Mouse (Mus musculus) liver, embryonic 12.5 days (tissue): ENCODE data around the gene Usp6nl. TPM values are rescaled to one million over a fixed set of nuclear protein-coding genes. Genes with fewer than 3 reads are reported as not detected.
A peak's percentile ranks its signal among the peaks of the same experiment; 100 is the strongest.

Experiments used
- ATAC-seq: fragments of 200-750 bp; cut with Nextera tagmentation; 2 replicates; pipeline ENCODE4 v1.8.0; 2017; ENCODE audit warnings: moderate number of reproducible peaks, mild to moderate bottlenecking, moderate library complexity
- H3K27ac ChIP-seq: fragments of 300-500 bp; sonication (generic); 2 replicates; pipeline ENCODE4 v1.5.1; 2016; ENCODE audit warnings: mild to moderate bottlenecking
- H3K27me3 ChIP-seq: fragments of 300-500 bp; sonication (generic); replicated peaks from 2 replicates; pipeline ENCODE4 v1.6.1; 2016; ENCODE audit warnings: mild to moderate bottlenecking, moderate library complexity
- H3K36me3 ChIP-seq: fragments of 300-500 bp; sonication (generic); 2 replicates; pipeline ENCODE4 v1.6.1; 2016; ENCODE audit warnings: mild to moderate bottlenecking, moderate library complexity
- H3K4me1 ChIP-seq: fragments of 300-500 bp; sonication (generic); 2 replicates; pipeline ENCODE4 v1.6.1; 2016
- H3K4me2 ChIP-seq: fragments of 300-500 bp; sonication (generic); 2 replicates; pipeline ENCODE4 v1.6.1; 2016; ENCODE audit warnings: mild to moderate bottlenecking, moderate library complexity
- H3K4me3 ChIP-seq: fragments of 300-500 bp; sonication (generic); 2 replicates; pipeline ENCODE4 v1.5.1; 2016; ENCODE audit warnings: mild to moderate bottlenecking, moderate library complexity
- H3K9ac ChIP-seq: fragments of 300-500 bp; sonication (generic); 2 replicates; pipeline ENCODE4 v1.6.1; 2016; ENCODE audit warnings: mild to moderate bottlenecking, moderate library complexity
- H3K9me3 ChIP-seq: fragments of 300-500 bp; sonication (generic); replicated peaks from 2 replicates; pipeline ENCODE4 v1.6.1; 2016; ENCODE audit warnings: mild to moderate bottlenecking, moderate library complexity
- WGBS: fragments of 180-500 bp; shearing (Covaris S2); methylation state at CpG from one replicate; pipeline ENCODE4 v1.1.7; 2016; ENCODE audit not compliant: insufficient replicate concordance; 5-methylcytosine and 5-hydroxymethylcytosine counted together
- polyA plus RNA-seq: library from polyadenylated mRNA; unstranded; fragments of >200 nt; fragmentation: Nextera tagmentation; extraction: Ambion mirVana; gene quantifications from 2 replicates; pipeline ENCODE4 v1.2.1, GENCODE M21; 2016

Gene Usp6nl
- polyA plus RNA-seq, 1 experiment from 2014 or later: 7.9 TPM

DNA sequence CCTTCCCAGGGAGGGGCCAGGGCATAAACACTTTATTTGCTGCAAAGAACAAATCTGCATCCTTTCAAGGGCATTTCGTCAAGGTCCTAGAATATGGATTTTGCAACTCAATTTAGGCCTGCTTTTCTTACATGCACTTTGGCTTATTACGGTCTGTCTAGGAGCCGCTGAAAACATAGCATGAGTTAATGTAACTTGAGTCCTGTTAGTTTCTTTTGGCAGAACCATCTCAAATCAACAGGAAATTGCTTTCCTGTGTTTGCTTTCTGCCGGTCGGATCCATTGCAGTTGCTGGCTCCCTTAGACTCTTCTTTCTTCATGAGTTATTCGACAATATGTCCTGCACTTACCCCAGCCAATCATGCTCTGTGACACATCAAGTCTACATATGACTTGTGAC, 143.9 kb downstream of the Usp6nl start:
- Histone ChIP-seq H3K27me3 (peaks cover 6% of the 10 kb centered on the region), H3K9me3 (no peaks in the 10 kb centered on the region), H3K27ac (no peak overlapping the region), H3K4me1 (0 out of 2 replicates have a peak, but pooled peaks cover 3% of the 10 kb centered on the region), H3K9ac (no peak overlapping the region), H3K4me2 (no peak overlapping the region), H3K4me3 (no peak overlapping the region), H3K36me3 (no peaks in the 10 kb centered on the region)
- WGBS: 71% methylated on average over 6 of the region's 6 CpGs
- ATAC-seq: no peak

DNA sequence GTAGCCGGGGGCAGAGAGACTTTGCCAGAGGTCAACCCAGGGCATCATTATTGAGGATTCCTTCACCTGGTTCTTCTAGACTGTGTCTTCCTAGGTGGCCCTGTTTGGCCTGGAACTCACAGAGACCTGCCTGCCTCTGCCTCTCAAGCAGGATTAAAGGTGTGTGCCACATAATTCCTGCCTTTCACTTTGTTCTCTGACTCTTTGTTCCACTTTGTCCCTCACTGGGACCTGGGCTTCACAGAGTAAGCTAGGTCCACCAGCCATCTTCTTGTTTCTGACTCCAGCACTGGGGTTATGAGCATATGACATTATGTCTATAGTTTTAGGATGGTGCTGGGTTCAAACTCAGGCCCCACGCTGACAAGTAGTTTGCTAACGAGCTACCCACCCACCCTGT, 144.9 kb downstream of the Usp6nl start:
- Histone ChIP-seq H3K27ac (no peak overlapping the region), H3K9me3 (no peaks in the 10 kb centered on the region), H3K36me3 (no peaks in the 10 kb centered on the region), H3K4me3 (no peak overlapping the region), H3K27me3 (peaks cover 6% of the 10 kb centered on the region), H3K9ac (no peak overlapping the region), H3K4me2 (no peak overlapping the region), H3K4me1 (0 out of 2 replicates have a peak, but pooled peaks cover 3% of the 10 kb centered on the region)
- ATAC-seq: no peak
- 75% methylated on average over 3 of the region's 3 CpGs for WGBS

DNA sequence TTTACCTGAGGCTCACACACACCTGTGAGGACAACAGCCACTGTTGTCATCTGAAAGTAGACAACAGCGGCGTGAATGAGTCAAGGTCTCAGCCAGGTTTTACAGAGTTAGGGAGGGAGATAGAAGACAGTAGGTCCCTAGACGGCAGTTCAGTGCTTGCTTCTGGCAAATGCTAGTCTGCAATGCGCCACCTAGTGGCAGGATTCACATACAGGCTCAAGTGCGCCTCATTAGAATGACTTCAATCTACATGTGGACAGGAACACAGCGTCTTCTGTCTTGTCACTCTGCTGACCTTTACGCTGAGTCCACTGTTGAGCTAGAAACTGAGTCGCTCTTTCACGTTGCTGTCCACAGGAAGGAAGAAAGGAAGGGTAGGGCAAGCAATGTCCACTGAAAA, 146.7 kb downstream of the Usp6nl start:
- ATAC-seq: peak; percentile 36; the same call in 1 of the 2 replicates
- Histone ChIP-seq H3K36me3 (no peaks in the 10 kb centered on the region), H3K4me2 (no peak overlapping the region), H3K4me3 (no peak overlapping the region), H3K27me3 (peaks cover 6% of the 10 kb centered on the region), H3K9ac (no peak overlapping the region), H3K4me1 (0 out of 2 replicates have a peak, but pooled peaks cover 3% of the 10 kb centered on the region), H3K27ac (no peak overlapping the region), H3K9me3 (no peaks in the 10 kb centered on the region)
- WGBS: 16% methylated on average over 9 of the region's 9 CpGs

DNA sequence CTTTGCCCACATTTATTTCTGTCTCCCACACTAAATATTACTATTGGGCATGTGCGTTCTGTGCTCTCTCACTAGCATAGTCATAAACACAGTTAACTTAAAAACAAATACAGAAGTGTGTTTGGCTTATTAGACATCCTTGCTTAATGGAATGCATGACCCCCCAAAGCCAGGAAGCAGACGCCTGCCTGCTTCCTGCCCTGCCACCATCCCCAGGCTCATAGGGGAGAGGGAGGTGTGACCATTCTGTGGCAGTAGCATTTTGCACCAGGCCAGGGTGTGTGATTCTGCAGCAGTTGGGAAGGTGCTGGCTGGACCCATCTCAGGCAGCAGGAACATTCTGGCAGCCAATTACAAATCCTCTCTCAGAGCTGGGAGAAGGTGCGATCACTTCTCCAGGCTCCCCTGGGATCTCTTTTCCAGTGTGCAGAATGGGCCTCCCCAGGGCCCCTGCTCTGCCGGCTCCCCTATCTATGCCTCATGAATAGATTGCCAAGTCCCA, 148.7 kb downstream of the Usp6nl start:
- ATAC-seq: no peak
- Histone ChIP-seq H3K4me2 (no peak overlapping the region), H3K27me3 (peaks cover 6% of the 10 kb centered on the region), H3K9ac (no peak overlapping the region), H3K4me3 (no peak overlapping the region), H3K27ac (no peak overlapping the region), H3K36me3 (no peaks in the 10 kb centered on the region), H3K9me3 (0 out of 2 replicates have a peak, but pooled peaks cover 5% of the 10 kb centered on the region), H3K4me1 (0 out of 2 replicates have a peak, but pooled peaks cover 3% of the 10 kb centered on the region)
- WGBS: 51% methylated on average over 4 of the region's 4 CpGs

DNA sequence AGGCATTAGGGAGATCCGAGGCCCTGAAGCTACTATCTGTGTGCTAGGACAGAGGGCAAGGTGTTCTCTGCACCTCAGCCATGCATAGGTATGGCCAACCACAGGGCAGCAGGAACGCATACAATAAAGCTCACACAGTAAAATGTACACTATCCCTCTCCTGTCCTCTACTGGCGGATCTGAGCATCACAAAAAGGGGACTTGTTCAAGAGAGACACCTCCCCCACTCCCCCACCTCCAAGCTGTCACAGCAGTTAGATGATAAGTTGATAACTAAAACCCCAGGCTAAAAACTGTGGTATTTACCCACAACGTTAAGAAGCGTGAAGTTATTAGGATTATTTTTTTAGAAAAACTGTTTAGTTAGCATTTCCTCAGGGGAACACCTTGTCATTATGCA, 151.4 kb downstream of the Usp6nl start:
- H3K9ac ChIP-seq: no peak overlapping the region
- no peaks in the 10 kb centered on the region for H3K36me3 ChIP-seq
- peaks cover 6% of the 10 kb centered on the region for H3K27me3 ChIP-seq
- no peak for ATAC-seq
- H3K4me3 ChIP-seq: no peak overlapping the region
- no peak overlapping the region for H3K27ac ChIP-seq
- no peak overlapping the region for H3K4me2 ChIP-seq
- WGBS: 63% methylated on average over 5 of the region's 5 CpGs
- H3K4me1 ChIP-seq: 0 out of 2 replicates have a peak, but pooled peaks cover 3% of the 10 kb centered on the region
- H3K9me3 ChIP-seq: 0 out of 2 replicates have a peak, but pooled peaks cover 5% of the 10 kb centered on the region

DNA sequence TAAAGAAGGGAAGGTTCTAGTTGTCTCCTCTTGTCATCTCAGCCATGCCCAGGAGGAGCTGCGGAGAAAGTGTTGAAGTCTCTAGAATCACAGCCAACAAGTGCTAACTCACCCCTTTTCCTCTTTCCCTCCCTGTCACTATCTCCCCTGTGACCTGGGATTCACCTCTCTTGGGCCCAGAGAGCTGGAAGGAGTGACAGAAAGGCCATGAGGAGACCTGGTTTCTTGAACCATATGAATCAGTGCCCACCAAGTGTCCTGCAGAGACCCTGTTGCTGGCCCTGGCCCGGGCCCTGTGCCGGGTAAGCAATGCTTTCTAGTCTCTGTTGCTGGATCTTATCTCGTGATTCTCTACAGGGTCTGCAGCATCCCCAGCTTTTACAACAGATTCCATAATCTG, 155.4 kb downstream of the Usp6nl start:
- no peak overlapping the region for H3K27ac ChIP-seq

DNA sequence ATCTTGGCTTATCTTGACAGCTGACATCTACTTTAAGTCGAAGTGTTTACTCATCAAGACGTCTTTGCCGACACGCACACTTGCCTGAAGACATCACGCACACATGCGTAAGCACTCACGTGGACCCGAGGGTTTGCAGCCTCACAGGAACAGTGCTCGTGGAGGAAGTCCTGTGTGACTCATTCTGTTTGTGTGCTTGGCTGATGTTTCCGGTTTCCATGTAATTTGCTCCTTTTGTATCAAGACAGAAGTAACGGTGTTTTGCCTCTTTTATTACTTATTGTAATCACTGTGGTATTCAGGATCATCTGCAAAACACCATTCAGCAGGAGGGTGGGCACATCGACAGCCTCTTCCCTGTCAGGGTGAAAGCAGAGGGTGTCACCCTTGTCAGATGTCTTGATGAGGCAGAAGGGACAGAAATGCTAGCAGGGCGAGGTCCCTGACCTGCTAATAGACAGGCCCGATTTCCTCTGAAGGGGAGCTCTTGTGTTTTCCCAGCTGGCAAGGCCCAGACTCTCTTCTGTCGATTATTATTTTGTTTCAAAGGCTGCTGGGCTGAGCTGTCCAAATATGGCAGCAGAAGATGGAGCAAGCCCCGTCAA, 156.0 kb downstream of the Usp6nl start:
- no peaks in the 10 kb centered on the region for H3K36me3 ChIP-seq
- no peak overlapping the region for H3K4me3 ChIP-seq
- H3K4me1 ChIP-seq: no peaks in the 10 kb centered on the region
- no peak for ATAC-seq
- H3K9ac ChIP-seq: no peak overlapping the region
- H3K9me3 ChIP-seq: 0 out of 2 replicates have a peak, but pooled peaks cover 5% of the 10 kb centered on the region
- no peak overlapping the region for H3K27ac ChIP-seq
- no peaks in the 10 kb centered on the region for H3K27me3 ChIP-seq
- WGBS: 39% methylated on average over 16 of the region's 16 CpGs
- no peak overlapping the region for H3K4me2 ChIP-seq

More for the DNA sequence above, 155.4 kb downstream of the Usp6nl start:
- WGBS: 54% methylated on average over 4 of the region's 4 CpGs
- no peaks in the 10 kb centered on the region for H3K27me3 ChIP-seq
- H3K4me1 ChIP-seq: no peaks in the 10 kb centered on the region
- H3K36me3 ChIP-seq: no peaks in the 10 kb centered on the region
- H3K4me2 ChIP-seq: no peak overlapping the region
- 0 out of 2 replicates have a peak, but pooled peaks cover 5% of the 10 kb centered on the region for H3K9me3 ChIP-seq
- H3K9ac ChIP-seq: no peak overlapping the region
- ATAC-seq: no peak
- H3K4me3 ChIP-seq: no peak overlapping the region

DNA sequence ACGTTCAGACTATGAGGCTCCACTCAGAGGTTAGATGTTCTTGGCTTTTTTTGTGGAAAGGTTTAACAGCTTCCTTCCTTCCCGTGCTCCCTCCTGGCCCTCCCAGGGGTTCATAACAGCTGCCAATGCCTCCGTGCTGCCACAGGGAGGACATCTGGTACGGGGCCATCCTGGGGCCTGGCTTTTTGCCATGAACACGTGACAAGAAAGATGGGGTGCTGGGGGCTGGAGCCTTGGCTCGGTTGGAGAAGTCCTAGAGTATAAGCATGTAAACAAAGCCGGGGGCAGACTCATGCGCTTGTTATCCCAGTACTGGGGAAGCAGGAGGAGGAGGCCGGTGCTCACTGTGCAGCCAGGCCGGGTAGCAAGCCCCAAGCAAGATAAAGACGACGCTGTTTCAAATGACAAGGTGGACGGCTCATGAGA, 156.5 kb downstream of the Usp6nl start:
- 0 out of 2 replicates have a peak, but pooled peaks cover 5% of the 10 kb centered on the region for H3K9me3 ChIP-seq
- H3K4me1 ChIP-seq: no peaks in the 10 kb centered on the region
- H3K4me2 ChIP-seq: no peak overlapping the region
- H3K9ac ChIP-seq: no peak overlapping the region
- no peaks in the 10 kb centered on the region for H3K27me3 ChIP-seq
- no peak overlapping the region for H3K4me3 ChIP-seq
- no peaks in the 10 kb centered on the region for H3K36me3 ChIP-seq
- no peak overlapping the region for H3K27ac ChIP-seq
- WGBS: 48% methylated on average over 13 of the region's 13 CpGs
- no peak for ATAC-seq

DNA sequence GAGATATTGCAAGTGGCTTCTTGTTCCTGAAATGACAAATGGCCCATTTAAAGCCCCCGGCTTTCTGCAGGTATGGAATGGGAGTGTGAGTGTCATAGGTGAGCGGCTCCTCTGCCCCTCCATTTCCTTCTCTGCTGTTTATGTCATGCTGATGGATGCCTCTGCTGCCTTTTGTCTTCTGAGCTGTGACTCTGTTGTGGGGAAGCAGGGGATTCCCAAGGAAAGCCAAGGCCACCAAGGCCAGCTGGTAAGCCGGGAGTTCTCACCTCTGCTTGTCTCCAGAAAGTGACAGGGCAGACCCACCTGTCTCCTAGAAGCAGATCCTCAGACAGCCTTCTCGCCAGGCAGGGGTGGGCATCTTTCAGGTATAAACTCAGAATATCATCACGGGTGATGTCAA, 157.2 kb downstream of the Usp6nl start:
- no peak for ATAC-seq
- Histone ChIP-seq H3K9ac (no peak overlapping the region), H3K4me2 (no peak overlapping the region), H3K9me3 (0 out of 2 replicates have a peak, but pooled peaks cover 5% of the 10 kb centered on the region), H3K36me3 (no peaks in the 10 kb centered on the region), H3K27me3 (no peaks in the 10 kb centered on the region), H3K4me3 (no peak overlapping the region), H3K27ac (no peak overlapping the region), H3K4me1 (no peaks in the 10 kb centered on the region)
- WGBS: 48% methylated on average over 5 of the region's 5 CpGs

DNA sequence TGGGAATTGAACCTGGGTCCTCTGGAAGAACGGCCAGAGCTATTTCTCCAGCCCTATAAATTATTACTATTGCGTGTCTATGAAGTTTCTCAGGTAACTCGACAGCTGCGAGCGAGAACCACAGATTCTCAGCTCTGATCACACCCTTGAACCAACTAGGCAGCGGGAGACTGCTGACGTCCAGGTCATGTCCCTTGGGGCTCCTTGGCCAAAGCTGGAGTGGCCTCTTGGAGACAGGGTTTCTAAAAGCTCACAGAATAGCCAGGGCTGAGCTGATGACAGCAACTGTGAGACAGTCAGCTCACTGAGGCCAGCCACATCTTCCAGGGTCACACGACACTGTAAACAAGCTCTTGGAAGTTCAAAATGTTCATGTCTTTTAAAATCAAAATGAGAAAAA, 159.5 kb downstream of the Usp6nl start:
- ATAC-seq: no peak
- WGBS: 81% methylated on average over 8 of the region's 8 CpGs
- no peaks in the 10 kb centered on the region for H3K9me3 ChIP-seq

DNA sequence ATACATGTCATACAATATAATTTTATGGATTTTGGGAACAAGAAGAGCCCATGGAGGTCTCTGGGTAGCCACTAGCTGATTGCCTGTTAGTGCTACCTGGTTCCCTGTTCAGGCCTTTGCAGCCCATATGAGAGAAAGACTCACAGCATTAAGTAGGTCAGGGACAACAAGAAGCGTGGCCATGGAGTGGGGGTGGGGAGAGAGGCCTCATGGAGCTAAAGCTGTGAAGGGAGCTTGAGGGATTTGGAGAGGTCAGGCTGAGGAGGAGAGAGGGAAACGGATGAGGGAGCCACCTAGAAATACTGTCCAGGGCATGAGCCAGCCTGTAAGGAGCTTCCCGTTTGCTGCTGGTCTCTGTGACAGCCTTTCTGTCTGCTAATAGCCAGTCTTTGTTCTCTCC, 159.9 kb downstream of the Usp6nl start:
- H3K27ac ChIP-seq: no peak overlapping the region
- no peaks in the 10 kb centered on the region for H3K9me3 ChIP-seq
- H3K4me1 ChIP-seq: no peaks in the 10 kb centered on the region
- 55% methylated on average over 3 of the region's 3 CpGs for WGBS
- H3K36me3 ChIP-seq: no peaks in the 10 kb centered on the region
- H3K4me3 ChIP-seq: no peak overlapping the region
- no peak overlapping the region for H3K9ac ChIP-seq
- no peak overlapping the region for H3K4me2 ChIP-seq
- H3K27me3 ChIP-seq: no peaks in the 10 kb centered on the region
- no peak for ATAC-seq

More for the DNA sequence above, 159.5 kb downstream of the Usp6nl start:
- H3K27ac ChIP-seq: no peak overlapping the region
- H3K27me3 ChIP-seq: no peaks in the 10 kb centered on the region
- H3K9ac ChIP-seq: no peak overlapping the region
- no peak overlapping the region for H3K4me2 ChIP-seq
- H3K4me1 ChIP-seq: no peaks in the 10 kb centered on the region
- H3K4me3 ChIP-seq: no peak overlapping the region
- no peaks in the 10 kb centered on the region for H3K36me3 ChIP-seq

DNA sequence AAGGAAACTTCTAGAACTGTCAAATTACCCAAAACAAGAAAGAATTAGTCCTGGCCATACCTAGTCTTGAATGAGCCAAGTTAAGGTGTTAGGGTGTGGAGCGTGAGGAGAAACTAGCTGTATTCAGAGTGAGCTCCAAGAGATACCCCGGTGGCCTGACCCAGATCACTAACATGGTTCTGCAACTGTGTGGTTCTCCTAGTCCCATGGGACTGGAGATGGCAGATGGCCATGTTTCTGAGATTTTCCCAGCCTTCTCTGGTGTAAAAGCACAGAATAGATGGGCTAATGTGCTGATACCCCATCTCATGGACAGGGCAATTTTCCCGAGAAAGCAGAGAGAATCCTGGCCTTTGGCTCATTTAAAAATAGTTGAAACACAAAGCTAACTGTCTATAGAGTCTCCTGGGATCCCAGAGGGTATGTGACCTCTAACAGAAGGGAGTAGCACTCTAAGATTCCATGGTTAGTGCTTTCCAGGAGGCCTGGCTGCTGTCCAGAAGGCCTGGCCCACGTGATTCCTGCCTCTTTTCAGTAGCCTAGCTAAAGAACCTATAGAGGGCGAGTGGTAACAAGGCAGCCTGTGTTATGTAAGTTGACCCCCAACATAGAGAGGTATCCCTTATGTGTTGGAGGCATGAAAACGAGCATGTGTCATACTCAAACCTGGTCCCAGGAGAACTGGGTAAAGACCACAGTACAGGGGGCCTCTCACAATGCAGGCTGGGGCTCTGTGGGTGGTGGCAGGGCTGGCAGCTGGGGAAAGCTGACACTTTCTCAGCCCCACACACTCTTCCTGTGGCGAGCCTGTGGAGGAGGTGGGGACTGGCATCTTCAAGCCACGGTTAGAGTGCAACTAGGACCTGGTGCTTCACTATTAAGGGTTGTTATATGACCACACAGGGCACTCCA, 160.9 kb downstream of the Usp6nl start:
- no peak overlapping the region for H3K27ac ChIP-seq
- no peak overlapping the region for H3K9ac ChIP-seq
- H3K36me3 ChIP-seq: no peaks in the 10 kb centered on the region
- H3K9me3 ChIP-seq: no peaks in the 10 kb centered on the region
- WGBS: 46% methylated on average over 8 of the region's 8 CpGs
- no peak overlapping the region for H3K4me2 ChIP-seq
- H3K4me1 ChIP-seq: no peaks in the 10 kb centered on the region
- ATAC-seq: no peak
- no peaks in the 10 kb centered on the region for H3K27me3 ChIP-seq
- H3K4me3 ChIP-seq: no peak overlapping the region
